ENCODE assay signal across 28 mouse cellular contexts in genomic region chr10:79546483-79546882, GRCm38 (mm10). TPM values are rescaled to one million over a fixed set of nuclear protein-coding genes. Genes with fewer than 3 reads are reported as not detected.
"Had no signal": no experiment of that assay in that cellular context is flagged by ENCODE, and none has a peak within 500 bp of the region (broad histone marks: within the 10 kb centered on the region; RNA-seq: fewer than 3 reads in every experiment).

No protein-coding gene starts in this region.

- H3K9ac ChIP-seq: liver, embryonic 15.5 days; lung, embryonic 15.5 days; midbrain, embryonic 13.5 days; neural tube, embryonic 13.5 days; stomach, embryonic 15.5 days had no signal

- H3K27me3 ChIP-seq: liver, embryonic 15.5 days; lung, embryonic 15.5 days; megakaryocyte, embryonic 14.5 days; midbrain, embryonic 13.5 days; neural tube, embryonic 13.5 days; stomach, embryonic 15.5 days had no signal

- H3K4me1 ChIP-seq: lung, embryonic 15.5 days; midbrain, embryonic 10.5 days; neural tube, embryonic 13.5 days; stomach, embryonic 15.5 days had no signal

- H3K4me2 ChIP-seq: liver, embryonic 15.5 days; lung, embryonic 15.5 days; midbrain, embryonic 13.5 days; neural tube, embryonic 13.5 days; stomach, embryonic 15.5 days had no signal

- H3K27ac ChIP-seq: kidney, postnatal 0 days; left cerebral cortex, adult 2 months; liver, embryonic 15.5 days; lung, embryonic 15.5 days; midbrain, embryonic 10.5 days; midbrain, embryonic 13.5 days; neural tube, embryonic 13.5 days; stomach, embryonic 15.5 days had no signal

- ATAC-seq: midbrain, embryonic 13.5 days; midbrain, embryonic 16.5 days had no signal

- H3K9me3 ChIP-seq: liver, embryonic 15.5 days; lung, embryonic 15.5 days; megakaryocyte, embryonic 14.5 days; midbrain, embryonic 10.5 days; midbrain, embryonic 13.5 days; neural tube, embryonic 13.5 days; stomach, embryonic 15.5 days had no signal

- H3K4me3 ChIP-seq: left cerebral cortex, adult 2 months; liver, embryonic 15.5 days; lung, embryonic 15.5 days; midbrain, embryonic 10.5 days; midbrain, embryonic 13.5 days; myocyte; neural tube, embryonic 13.5 days; stomach, embryonic 15.5 days had no signal

- DNase-seq: kidney, adult 18-20 months; kidney, adult 9 months; layer of hippocampus, postnatal 36 days; lung, postnatal 10 days; lung, postnatal 36 days; retina, postnatal 1 day; right cerebral cortex, postnatal 25 days; spleen, adult 18-20 months; thymus, postnatal 25 days had no signal

RNA-seq across cellular contexts. Expression of gene Theg, which starts 40.6 kb away (rescaled TPM):
- total RNA-seq: layer of hippocampus, postnatal 10 days; left cerebral cortex, postnatal 10 days; liver, adult 2 months; monocyte, adult 5-6 weeks; neutrophil, adult 5-6 weeks had no signal
- polyA plus RNA-seq: kidney, postnatal 0 days; limb, embryonic 11.5 days; limb, embryonic 14.5 days; liver, adult 2 months; liver, embryonic 15.5 days; lung, embryonic 15.5 days; midbrain, embryonic 10.5 days; midbrain, embryonic 13.5 days; midbrain, embryonic 16.5 days; myocyte; neural tube, embryonic 13.5 days; stomach, embryonic 15.5 days; thymus, postnatal 0 days had no signal
